Mouse (Mus musculus): ENCODE measurements at regions not wholly inside any gene's neighbourhood (a gene's known extent, or its start where the extent isn't known, plus 50 kb on each side); places are given as distances from the start of the nearest gene placed in this dataset.
"Not testable (repeated sequence)": the region's sequence is repeated elsewhere in the genome, so short reads cannot be mapped to it uniquely, and the experiment has no call there.

- DNase-seq: no peak
These were observed 166.7 kb upstream of the Trim24 start for GRCm38 (mm10) chr6:37703946-37704345.

GRCm38 (mm10) chr6:37705733-37706145, 164.9 kb upstream of the Trim24 start:
- DNase-seq: no peak

GRCm38 (mm10) chr6:37707671-37708070, 162.9 kb upstream of the Trim24 start:
- not testable (repeated sequence) for DNase-seq

GRCm38 (mm10) chr6:37711766-37712165, 158.8 kb upstream of the Trim24 start:
- DNase-seq: no peak

DNA sequence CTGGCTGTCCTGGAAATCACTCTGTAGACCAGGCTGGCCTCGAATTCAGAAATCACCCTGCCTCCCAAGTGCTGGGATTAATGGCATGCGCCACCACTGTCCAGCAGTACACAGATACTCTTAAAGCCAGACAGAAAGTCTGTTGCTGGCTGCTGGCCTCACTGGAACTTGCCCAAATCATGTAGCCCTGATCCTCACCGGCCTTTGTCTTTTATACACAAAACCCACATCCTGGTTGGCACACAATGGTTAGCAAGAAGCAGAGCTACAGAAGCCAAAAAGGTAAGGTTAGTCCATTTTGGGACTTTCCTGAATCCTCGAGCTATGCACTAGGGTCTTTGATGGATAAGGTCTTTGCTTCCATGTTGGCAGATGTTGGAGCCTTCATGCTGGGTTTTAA, 157.2 kb upstream of the Trim24 start:
- no peak for DNase-seq

DNA sequence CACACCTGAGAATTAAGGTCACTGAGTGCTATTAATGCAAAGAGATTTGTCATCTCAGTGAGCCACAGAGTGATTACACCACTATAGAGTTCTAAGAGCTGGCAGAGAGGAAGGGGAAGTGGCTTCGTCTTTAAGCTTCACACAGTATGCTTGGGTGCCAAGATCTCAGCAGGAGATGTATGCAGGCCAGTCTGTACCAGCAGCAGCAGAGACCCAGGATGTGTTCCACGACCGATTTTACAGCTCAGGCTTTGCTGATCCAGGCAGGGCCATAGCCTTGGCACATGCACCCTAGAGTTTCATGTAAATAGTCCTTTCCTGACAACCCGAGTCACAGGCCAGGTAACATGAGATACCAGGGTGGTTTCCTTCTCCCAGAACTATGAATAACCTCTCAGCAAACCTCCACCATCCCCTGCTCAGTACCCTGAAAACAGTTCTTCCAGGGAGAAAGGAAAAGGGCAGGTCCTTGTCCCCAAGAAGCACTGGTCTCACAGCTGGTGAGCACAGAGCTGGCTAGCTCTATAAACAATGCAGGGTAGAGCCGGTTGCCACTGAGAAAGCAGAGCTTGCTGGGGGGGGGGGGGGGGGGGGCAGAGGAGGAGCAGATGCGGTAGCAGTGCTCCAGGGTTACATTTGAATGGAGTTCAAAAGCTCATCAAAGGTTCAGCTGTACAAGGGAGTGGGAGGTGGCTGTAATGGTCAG, 156.2 kb upstream of the Trim24 start:
- peak; percentile 15 for DNase-seq

DNA sequence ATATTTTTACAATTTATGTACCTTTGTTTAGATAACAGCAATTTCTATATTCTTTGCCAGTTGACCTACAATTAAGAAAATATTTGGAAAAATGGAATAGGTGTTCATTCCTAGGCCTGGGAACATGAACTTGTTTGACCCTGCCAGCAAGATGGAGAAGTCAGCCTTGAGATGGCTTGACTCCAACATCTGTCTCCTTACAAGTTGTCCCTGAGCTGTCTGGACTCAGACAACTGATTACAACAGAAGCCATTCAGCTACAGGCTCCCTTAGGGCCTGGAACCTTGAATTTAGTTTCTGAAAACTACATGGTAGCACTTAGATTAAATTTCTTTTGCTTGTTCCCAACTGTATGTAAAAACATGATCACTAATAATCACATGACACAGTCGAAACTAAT, 148.9 kb upstream of the Trim24 start:
- DNase-seq: no peak

DNA sequence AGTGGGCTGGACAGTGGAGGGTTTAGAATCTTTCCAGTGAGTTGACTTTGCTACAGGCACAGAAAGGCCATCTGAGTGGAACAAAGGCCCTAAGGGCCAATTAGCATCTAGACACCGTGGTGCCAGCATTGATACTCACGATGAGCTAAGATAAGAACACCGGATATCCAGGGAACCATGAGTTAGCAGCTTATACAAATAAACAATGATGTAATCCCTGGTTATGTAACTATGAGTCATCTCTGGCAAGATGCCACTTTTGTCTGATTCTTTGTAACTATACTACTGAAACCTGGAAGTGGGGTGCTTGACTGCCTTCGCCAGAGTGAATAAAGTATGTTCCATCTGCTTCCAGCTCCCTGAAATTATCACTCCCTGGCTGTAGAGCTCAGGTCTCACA, 147.3 kb upstream of the Trim24 start:
- DNase-seq: peak; percentile 34

DNA sequence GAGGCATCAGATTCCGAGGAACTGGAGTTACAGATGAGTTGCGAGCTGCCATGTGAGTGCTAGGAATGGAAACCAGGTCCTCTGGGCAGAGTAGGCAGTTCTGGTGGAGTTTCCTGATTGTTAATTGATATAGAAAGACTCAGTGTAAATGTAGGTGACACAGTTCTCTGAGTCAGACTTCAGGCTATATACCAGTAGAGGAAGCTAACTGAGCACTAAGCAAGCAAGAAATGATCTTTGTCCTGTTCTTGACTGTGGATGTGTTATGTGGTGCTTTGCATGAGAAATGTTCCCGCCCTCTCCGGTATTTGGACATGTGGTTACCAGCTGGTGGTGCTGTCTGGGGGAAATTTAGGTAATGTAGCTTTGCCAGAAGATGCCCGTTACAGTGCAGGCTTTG, 146.4 kb upstream of the Trim24 start:
- no peak for DNase-seq

DNA sequence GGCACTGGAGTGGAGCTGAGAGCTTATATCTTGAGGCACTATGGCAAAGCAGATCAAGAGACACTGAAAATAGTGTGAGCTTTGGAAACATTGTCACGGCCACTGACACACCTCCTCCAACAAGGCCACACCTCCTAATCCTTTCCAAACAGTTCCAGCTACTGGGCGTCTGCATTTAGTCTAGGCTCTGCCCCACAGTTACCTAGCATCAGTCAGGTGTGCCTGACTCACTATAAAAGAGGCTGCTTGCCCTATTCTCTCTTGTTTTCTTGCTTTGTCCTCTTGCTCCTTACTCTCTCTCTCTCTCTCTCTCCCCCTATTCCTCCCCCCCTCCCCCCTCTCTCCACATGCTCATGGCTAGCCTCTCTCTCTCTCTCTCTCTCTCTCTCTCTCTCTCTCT, 142.0 kb upstream of the Trim24 start:
- no peak for DNase-seq

GRCm38 (mm10) chr6:37729165-37729564, 141.4 kb upstream of the Trim24 start:
- no peak for DNase-seq

- DNase-seq: no peak
These were observed 139.9 kb upstream of the Trim24 start for GRCm38 (mm10) chr6:37730500-37731239.

- DNase-seq: peak; percentile 40
These were observed 138.2 kb upstream of the Trim24 start for GRCm38 (mm10) chr6:37732385-37732784.

GRCm38 (mm10) chr6:37735288-37735961, 135.2 kb upstream of the Trim24 start:
- DNase-seq: no peak

DNA sequence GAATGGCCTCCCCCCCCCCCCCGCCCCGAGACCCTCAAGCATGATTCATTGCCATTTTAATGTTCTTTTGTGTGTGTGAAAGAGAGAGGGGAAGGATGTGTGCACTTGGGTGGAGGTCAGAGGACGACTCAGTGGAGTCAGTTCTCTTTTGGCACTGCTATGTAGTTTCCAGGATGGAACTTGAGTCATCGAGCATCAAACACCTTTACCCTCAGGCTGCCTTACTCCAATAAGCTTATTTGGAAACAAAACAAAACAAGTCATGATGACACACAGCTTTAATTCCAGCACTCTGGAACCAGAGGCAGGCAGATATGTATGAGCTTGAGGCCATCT, 134.7 kb upstream of the Trim24 start:
- no peak for DNase-seq

DNA sequence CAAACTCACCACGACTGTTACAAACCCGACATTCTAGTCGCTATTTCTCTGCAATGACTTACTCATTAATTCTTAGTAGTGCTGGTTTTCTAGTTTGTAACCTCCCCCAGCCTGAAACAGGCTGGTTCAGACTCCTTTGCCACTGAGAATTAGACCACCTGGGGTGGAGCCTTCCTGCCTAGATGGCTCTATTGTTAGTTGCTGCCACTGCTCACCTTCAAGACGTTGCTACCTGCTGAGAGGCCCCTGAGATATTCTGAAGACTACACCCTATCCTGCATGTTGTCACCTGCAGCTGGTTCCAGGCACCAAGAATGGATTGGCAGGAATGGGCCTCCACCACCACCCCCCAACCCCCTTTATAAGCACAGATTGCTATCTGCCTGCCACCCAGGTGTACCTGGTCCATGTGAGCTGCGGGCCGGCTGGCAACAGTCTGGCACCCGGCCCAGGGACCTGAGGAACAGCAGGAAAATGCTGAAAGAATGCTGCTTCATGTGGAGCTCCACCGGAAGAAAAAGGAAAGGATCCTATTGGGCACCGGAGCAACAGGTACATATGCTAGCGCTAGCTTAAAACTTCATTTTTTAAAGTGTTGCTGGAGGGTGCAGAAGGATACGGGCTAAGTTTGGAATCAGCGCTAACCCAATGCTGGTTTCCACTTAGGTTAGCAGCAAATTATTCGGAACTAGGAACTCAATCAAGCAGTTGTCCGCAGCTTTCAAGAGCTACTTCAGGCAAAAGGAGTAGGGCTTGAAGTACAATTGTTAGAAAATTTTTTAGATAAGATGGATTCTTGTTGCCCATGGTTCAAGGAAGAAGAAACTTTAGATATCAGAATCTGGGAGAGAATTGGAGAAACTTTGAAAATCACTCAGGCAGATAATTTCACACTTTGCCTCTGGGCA, 129.4 kb upstream of the Trim24 start:
- DNase-seq: no peak

- DNase-seq: not testable (repeated sequence)
These were observed 128.7 kb upstream of the Trim24 start for GRCm38 (mm10) chr6:37741916-37742315.

DNA sequence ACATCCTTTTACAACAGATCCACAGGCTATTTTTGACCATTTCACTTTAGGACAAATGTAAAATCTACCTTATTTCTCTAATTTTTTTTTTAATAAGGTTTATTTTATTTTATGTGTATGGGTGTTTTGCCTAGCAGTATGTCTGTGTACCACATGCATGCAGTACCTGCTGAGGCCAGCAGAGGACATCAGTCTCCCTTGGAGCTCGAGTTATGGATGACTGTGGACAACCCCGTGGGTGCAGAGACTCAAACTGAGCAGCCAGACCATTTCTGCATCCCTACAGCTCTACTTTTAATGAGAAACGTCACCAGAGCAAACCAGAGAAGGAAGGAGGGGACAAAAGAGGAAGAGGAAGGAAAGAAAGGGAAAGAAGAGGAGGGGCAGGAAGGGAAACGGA, 125.9 kb upstream of the Trim24 start:
- DNase-seq: no peak

DNA sequence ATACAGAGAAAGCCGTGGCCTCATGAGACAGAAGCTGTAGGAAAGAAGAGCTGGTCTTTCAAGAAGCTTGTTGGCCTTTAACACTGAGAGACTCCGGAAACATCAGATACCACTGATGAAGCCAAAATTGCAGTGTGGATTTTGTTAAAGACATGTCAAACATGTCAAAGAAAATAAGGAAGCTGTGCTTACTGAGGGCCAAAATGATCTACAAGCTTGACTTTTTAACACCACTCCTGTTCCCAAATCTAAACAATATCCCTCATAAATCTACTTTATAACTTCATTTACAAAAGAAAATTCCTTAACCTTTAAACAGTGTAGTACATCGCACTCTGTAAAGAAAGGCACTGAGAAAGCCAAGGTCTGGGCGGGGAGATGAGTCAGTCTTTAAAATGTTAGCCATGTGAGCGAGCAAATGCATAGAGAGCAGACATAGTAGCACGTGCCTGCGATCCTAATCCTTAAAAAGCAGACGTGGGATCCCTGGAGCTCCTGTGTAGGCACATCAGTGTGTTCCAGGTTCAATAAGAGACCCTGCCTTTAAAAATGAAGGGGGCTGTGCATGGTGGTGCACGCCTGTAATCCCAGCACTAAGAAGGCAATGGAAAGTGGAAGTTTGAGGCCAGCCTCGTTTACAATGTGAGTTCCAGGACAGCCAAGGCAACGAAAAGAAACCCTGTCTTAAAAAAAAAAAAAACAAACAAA, 125.1 kb upstream of the Trim24 start:
- DNase-seq: no peak

DNA sequence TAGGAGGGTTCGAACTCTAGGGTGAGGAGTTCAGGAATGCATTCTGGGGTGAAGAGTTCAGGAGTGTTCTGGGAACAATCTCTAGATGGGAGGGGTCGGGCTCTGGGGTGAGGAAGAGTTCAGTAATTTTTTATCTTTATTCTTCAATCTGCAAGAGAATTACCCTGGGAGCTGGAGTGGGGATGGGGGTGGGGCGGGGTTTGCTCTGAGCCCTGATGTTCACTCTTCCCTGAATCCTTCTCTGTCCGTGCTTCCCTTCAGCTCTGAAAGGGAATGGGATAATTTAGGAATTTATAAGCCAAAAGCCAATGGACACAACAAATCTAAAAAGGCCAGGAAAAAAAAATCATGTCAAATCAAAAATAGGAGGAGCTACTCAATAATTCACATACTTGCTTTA, 122.8 kb upstream of the Trim24 start:
- DNase-seq: not testable (repeated sequence)

GRCm38 (mm10) chr6:37748296-37748980, 122.2 kb upstream of the Trim24 start:
- DNase-seq: no peak

DNA sequence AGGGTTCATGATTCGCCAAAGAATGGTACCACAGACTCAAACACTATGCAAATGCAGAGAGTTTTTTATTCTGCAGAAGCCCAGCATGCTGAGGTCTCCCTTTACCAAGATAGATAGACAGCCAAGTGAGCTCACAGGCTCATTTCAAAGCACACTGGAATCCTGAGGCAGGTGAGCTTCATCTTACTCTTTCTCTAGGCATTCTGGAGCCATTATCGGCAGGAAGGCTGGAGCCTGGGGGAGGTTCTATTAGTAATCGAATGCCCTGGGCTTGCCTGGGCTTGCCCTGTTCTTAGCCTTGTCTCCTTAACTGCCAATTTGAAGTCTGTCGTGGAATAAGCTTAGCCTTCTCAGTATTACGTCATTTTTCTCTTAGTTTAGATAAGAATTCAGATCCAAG, 121.6 kb upstream of the Trim24 start:
- DNase-seq: no peak
